Mouse (Mus musculus) erythroblast, embryonic 14.5 days (primary cell): ENCODE measurements around the gene Podxl2.

Source experiments
- GATA1 ChIP-seq: IDR thresholded peaks from 2 replicates; pipeline ENCODE4 v1.6.1; 2012; ENCODE audit warnings: low read length, inconsistent platforms, mixed read lengths
- TAL1 ChIP-seq: IDR thresholded peaks from 3 replicates; pipeline ENCODE4 v1.6.1; 2012; ENCODE audit warnings: low read length, inconsistent platforms, mixed read lengths

- TF ChIP-seq GATA1 (no peak), TAL1 (no peak)
Measured at GRCm38 (mm10) chr6:88844901-88845565, 29.8 kb downstream of the Podxl2 start.
